Mouse (Mus musculus): Measurements from ENCODE around the gene Thbs2. TPM values are rescaled to one million over a fixed set of nuclear protein-coding genes. Genes with fewer than 3 reads are reported as not detected.

The Thbs2 gene
- polyA plus RNA-seq, 1 experiment from 2014 or later: 54.9 TPM

DNA sequence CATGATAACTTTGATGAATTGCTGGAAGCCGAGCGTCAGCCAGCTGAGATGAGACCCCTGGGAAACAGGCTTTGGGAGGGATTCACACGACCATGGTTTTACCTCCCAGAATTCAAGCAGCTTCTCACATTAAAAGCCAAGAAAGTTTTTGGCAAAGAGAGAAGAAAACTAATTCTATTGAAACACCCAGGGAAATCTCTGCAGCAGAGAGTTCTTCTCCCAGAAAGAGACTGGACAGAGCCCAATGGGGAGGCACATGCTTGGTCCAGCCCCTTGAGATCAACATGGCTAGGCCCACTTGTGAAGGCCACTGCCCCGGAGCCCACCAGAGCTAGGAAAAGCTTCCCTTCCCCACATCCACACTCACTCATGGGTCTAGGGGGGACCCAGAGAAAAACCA, 26.9 kb upstream of the Thbs2 start:
- no peaks in the 10 kb centered on the region for H3K9me3 ChIP-seq (replicated peaks; ENCODE audit: control insufficient read depth, low read length)
- no peaks in the 10 kb centered on the region for H3K27me3 ChIP-seq (ENCODE audit: control insufficient read depth, insufficient read depth, low read length)
- H3K9ac ChIP-seq (ENCODE audit: low read length): no peak overlapping the region
- H3K4me2 ChIP-seq (ENCODE audit: low read depth, low read length): no peak overlapping the region
- peak overlapping the region; percentile 60; the same call in 1 of the 2 replicates for H3K27ac ChIP-seq (ENCODE audit: low read length)
- H3K4me3 ChIP-seq (replicated peaks; ENCODE audit: low read length): no peak overlapping the region
- ATAC-seq (ENCODE audit: insufficient read depth, low FRiP score): no peak
- no peaks in the 10 kb centered on the region for H3K36me3 ChIP-seq (ENCODE audit: control insufficient read depth, insufficient read depth, low read length)
- no peaks in the 10 kb centered on the region for H3K4me1 ChIP-seq (ENCODE audit: control insufficient read depth, insufficient read depth, low read length)
- WGBS: 57% methylated on average over 4 of the region's 4 CpGs

DNA sequence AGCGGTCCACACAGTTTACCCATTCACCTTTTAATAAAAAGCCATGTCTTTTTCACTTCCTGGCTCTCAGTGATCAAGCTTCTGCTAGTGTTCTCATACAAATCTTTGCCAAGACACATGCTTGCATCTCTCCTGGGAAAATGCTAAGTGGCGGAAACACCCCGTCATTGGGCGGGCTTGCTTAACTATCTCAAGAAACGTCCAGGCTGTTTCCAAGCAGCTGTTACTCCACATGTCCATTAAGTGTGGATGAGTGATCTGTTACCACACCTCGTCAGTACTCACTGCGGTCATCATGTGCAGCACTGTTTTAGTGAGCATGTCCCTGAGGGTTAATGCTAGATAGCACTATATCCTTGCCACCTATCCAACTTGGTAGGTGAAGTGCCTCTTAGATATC, 26.2 kb upstream of the Thbs2 start:
- no peaks in the 10 kb centered on the region for H3K36me3 ChIP-seq (ENCODE audit: control insufficient read depth, insufficient read depth, low read length)
- no peak overlapping the region for H3K4me2 ChIP-seq (ENCODE audit: low read depth, low read length)
- H3K4me1 ChIP-seq (ENCODE audit: control insufficient read depth, insufficient read depth, low read length): no peaks in the 10 kb centered on the region
- H3K27ac ChIP-seq (ENCODE audit: low read length): no peak overlapping the region
- H3K9me3 ChIP-seq (replicated peaks; ENCODE audit: control insufficient read depth, low read length): no peaks in the 10 kb centered on the region
- no peak overlapping the region for H3K4me3 ChIP-seq (replicated peaks; ENCODE audit: low read length)
- H3K9ac ChIP-seq (ENCODE audit: low read length): no peak overlapping the region
- no peaks in the 10 kb centered on the region for H3K27me3 ChIP-seq (ENCODE audit: control insufficient read depth, insufficient read depth, low read length)
- 69% methylated on average over 7 of the region's 7 CpGs for WGBS
- no peak for ATAC-seq (ENCODE audit: insufficient read depth, low FRiP score)

DNA sequence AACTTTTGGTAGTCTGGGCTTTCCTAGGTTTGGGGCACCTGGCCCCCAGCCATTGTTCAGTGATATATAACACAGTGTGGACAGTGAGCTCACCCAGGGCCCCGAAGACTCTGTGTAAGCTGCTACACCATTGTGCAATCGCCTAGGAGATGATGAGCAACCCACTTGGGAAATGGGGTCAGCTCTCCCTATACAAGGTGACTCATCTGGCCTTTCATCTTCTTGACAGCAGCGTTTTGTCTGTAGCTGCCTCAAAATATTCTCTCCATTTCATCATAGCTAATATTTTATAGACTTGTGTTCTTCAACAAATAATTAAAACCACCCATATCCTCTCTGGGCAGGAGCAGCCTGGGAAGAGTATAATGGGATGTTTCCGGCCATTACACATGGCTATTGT, 24.8 kb upstream of the Thbs2 start:
- ATAC-seq (ENCODE audit: insufficient read depth, low FRiP score): no peak
- no peak overlapping the region for H3K4me2 ChIP-seq (ENCODE audit: low read depth, low read length)
- H3K9me3 ChIP-seq (replicated peaks; ENCODE audit: control insufficient read depth, low read length): no peaks in the 10 kb centered on the region
- H3K4me1 ChIP-seq (ENCODE audit: control insufficient read depth, insufficient read depth, low read length): no peaks in the 10 kb centered on the region
- H3K27ac ChIP-seq (ENCODE audit: low read length): no peak overlapping the region
- no peaks in the 10 kb centered on the region for H3K27me3 ChIP-seq (ENCODE audit: control insufficient read depth, insufficient read depth, low read length)
- H3K9ac ChIP-seq (ENCODE audit: low read length): no peak overlapping the region
- WGBS: 47% methylated on average over 4 of the region's 4 CpGs
- H3K4me3 ChIP-seq (replicated peaks; ENCODE audit: low read length): no peak overlapping the region
- no peaks in the 10 kb centered on the region for H3K36me3 ChIP-seq (ENCODE audit: control insufficient read depth, insufficient read depth, low read length)

DNA sequence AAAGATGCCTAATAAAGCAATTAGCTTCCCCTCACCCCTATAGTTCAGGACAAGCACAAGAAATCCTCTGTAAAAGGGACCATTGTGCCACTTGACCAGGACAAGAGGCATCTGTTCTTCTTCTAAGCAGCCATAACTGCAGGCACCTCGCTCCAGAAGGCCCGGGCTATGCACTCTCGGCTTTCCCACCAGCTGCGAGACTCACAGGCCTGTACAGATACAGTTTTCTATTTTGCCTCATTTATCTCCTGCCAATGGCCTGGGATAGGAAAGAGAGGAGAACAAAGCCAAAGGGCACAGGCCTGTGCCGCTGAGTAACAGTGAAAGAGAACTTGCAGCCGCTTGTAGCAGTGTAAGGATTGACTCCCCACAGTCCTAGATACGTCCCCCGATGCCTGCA, 20.7 kb upstream of the Thbs2 start:
- no peaks in the 10 kb centered on the region for H3K9me3 ChIP-seq (replicated peaks; ENCODE audit: control insufficient read depth, low read length)
- H3K27ac ChIP-seq (ENCODE audit: low read length): no peak overlapping the region
- H3K36me3 ChIP-seq (ENCODE audit: control insufficient read depth, insufficient read depth, low read length): no peaks in the 10 kb centered on the region
- H3K4me3 ChIP-seq (replicated peaks; ENCODE audit: low read length): no peak overlapping the region
- 62% methylated on average over 8 of the region's 8 CpGs for WGBS
- no peaks in the 10 kb centered on the region for H3K27me3 ChIP-seq (ENCODE audit: control insufficient read depth, insufficient read depth, low read length)
- H3K9ac ChIP-seq (ENCODE audit: low read length): no peak overlapping the region
- no peaks in the 10 kb centered on the region for H3K4me1 ChIP-seq (ENCODE audit: control insufficient read depth, insufficient read depth, low read length)
- H3K4me2 ChIP-seq (ENCODE audit: low read depth, low read length): no peak overlapping the region
- ATAC-seq (ENCODE audit: insufficient read depth, low FRiP score): no peak

DNA sequence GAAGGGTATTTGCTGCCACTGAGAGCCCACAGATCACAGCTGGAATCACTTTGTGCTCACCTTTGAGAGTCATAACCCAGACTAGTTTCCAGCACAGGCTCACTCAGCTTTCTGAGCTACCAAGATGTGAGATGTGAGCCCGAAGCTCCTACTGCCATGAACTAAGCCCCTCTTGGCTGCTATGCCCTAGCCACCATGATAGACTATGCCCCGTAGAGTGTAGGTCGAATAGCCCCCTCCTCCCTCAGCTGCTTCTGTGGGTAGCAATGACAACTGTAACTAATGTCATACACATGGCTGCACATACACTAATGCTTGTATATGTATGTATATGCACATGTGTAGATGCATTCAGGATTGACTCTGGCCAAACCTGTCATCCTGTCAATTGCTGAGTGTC, 20.3 kb upstream of the Thbs2 start:
- Histone ChIP-seq H3K9ac (ENCODE audit: low read length) (no peak overlapping the region), H3K27ac (ENCODE audit: low read length) (no peak overlapping the region), H3K27me3 (ENCODE audit: control insufficient read depth, insufficient read depth, low read length) (no peaks in the 10 kb centered on the region), H3K4me1 (ENCODE audit: control insufficient read depth, insufficient read depth, low read length) (no peaks in the 10 kb centered on the region), H3K4me2 (ENCODE audit: low read depth, low read length) (no peak overlapping the region), H3K4me3 (replicated peaks; ENCODE audit: low read length) (no peak overlapping the region), H3K36me3 (ENCODE audit: control insufficient read depth, insufficient read depth, low read length) (no peaks in the 10 kb centered on the region), H3K9me3 (replicated peaks; ENCODE audit: control insufficient read depth, low read length) (no peaks in the 10 kb centered on the region)
- ATAC-seq (ENCODE audit: insufficient read depth, low FRiP score): no peak
- WGBS: 74% methylated on average over 3 of the region's 3 CpGs

DNA sequence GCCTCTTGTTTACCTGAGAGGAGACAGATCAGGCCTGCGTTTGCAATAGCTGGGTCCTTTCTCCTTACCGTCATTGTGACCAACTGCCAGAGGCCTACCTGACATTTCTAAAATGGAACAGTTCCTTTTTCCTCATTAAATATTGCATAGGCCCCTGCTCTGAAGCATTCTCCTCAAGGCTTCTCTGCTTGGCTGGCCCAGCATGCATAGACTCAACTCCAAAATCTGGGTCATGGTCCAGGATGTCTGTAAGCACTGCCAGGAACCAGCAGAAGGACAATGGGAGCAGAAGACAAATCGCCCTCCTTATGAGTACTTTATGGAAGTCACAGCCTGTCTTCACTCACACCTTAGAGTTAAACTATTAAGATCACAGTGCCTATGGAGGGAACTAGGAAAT, 17.7 kb upstream of the Thbs2 start:
- Histone ChIP-seq H3K27me3 (ENCODE audit: control insufficient read depth, insufficient read depth, low read length) (no peaks in the 10 kb centered on the region), H3K9me3 (replicated peaks; ENCODE audit: control insufficient read depth, low read length) (no peaks in the 10 kb centered on the region), H3K27ac (ENCODE audit: low read length) (no peak overlapping the region), H3K9ac (ENCODE audit: low read length) (no peak overlapping the region), H3K4me2 (ENCODE audit: low read depth, low read length) (no peak overlapping the region), H3K4me3 (replicated peaks; ENCODE audit: low read length) (no peak overlapping the region), H3K36me3 (ENCODE audit: control insufficient read depth, insufficient read depth, low read length) (no peaks in the 10 kb centered on the region), H3K4me1 (ENCODE audit: control insufficient read depth, insufficient read depth, low read length) (no peaks in the 10 kb centered on the region)
- no peak for ATAC-seq (ENCODE audit: insufficient read depth, low FRiP score)
- WGBS: 74% methylated on average over 3 of the region's 3 CpGs

DNA sequence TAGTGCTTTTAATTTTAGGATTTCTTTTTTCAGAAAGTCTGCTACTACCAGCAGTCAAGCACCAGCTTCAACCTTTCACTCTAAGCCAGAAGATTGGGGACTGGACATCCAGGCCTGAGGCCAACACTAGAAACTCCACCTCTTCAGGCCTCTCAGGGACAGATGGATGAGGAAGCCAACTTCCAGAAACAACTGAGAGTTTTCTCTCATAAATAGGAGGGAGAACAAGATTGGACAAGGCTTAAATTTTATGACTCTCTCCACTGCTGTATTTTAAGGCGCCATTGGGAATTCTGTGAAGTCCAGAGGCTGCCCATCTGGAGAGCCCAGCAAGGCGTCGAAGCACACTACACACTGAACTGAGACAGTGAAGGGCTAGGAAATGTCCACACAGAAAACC, 17.0 kb upstream of the Thbs2 start:
- Histone ChIP-seq H3K9ac (ENCODE audit: low read length) (no peak overlapping the region), H3K9me3 (replicated peaks; ENCODE audit: control insufficient read depth, low read length) (no peaks in the 10 kb centered on the region), H3K4me3 (replicated peaks; ENCODE audit: low read length) (no peak overlapping the region), H3K27ac (ENCODE audit: low read length) (no peak overlapping the region), H3K27me3 (ENCODE audit: control insufficient read depth, insufficient read depth, low read length) (no peaks in the 10 kb centered on the region), H3K4me1 (ENCODE audit: control insufficient read depth, insufficient read depth, low read length) (no peaks in the 10 kb centered on the region), H3K4me2 (ENCODE audit: low read depth, low read length) (no peak overlapping the region), H3K36me3 (ENCODE audit: control insufficient read depth, insufficient read depth, low read length) (no peaks in the 10 kb centered on the region)
- ATAC-seq (ENCODE audit: insufficient read depth, low FRiP score): no peak
- 82% methylated on average over 3 of the region's 3 CpGs for WGBS

DNA sequence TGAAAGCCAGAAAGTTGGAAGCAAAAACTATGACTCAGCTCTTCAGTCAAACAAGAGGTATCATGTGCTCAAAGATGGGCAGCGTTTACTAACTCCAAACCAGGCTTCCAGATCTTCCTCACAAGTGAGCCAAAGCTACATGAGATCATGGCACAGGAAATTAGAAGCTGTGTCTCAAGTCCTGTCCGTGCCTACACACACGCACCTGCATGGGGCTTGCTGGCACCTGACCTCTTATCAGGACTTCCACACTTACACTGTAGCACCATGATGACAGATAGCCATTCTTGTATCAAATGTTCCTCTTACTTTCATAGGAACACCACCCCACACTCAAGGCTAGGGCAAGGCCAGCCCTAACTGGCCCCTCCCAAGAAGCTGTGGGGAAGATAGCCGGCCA, 12.0 kb upstream of the Thbs2 start:
- Histone ChIP-seq H3K9me3 (replicated peaks; ENCODE audit: control insufficient read depth, low read length) (no peaks in the 10 kb centered on the region), H3K9ac (ENCODE audit: low read length) (no peak overlapping the region), H3K36me3 (ENCODE audit: control insufficient read depth, insufficient read depth, low read length) (no peaks in the 10 kb centered on the region), H3K27ac (ENCODE audit: low read length) (no peak overlapping the region), H3K27me3 (ENCODE audit: control insufficient read depth, insufficient read depth, low read length) (no peaks in the 10 kb centered on the region), H3K4me1 (ENCODE audit: control insufficient read depth, insufficient read depth, low read length) (peaks cover 11% of the 10 kb centered on the region), H3K4me2 (ENCODE audit: low read depth, low read length) (no peak overlapping the region), H3K4me3 (replicated peaks; ENCODE audit: low read length) (no peak overlapping the region)
- WGBS: 92% methylated on average over 4 of the region's 4 CpGs
- ATAC-seq (ENCODE audit: insufficient read depth, low FRiP score): no peak

DNA sequence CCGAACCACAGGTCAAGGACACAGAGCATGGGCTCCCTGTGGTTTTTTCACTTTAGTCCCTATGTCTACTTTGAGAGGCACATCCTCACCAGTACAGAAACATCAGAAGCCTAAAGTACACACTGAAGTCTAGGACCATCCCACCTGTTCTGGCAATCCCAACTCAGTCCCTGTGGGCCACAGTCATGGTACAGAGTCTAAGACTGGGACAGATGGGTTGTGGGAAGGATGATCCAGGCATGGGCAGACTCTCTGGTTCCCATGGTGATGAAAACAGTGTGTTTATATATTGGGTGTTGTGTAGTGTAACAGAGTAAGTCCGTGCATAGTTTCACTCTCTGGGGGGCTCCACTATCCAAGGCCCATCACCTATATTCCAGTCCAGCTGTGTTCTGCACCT, 11.4 kb upstream of the Thbs2 start:
- Histone ChIP-seq H3K4me3 (replicated peaks; ENCODE audit: low read length) (no peak overlapping the region), H3K4me1 (ENCODE audit: control insufficient read depth, insufficient read depth, low read length) (peaks cover 11% of the 10 kb centered on the region), H3K4me2 (ENCODE audit: low read depth, low read length) (no peak overlapping the region), H3K27me3 (ENCODE audit: control insufficient read depth, insufficient read depth, low read length) (no peaks in the 10 kb centered on the region), H3K9me3 (replicated peaks; ENCODE audit: control insufficient read depth, low read length) (no peaks in the 10 kb centered on the region), H3K36me3 (ENCODE audit: control insufficient read depth, insufficient read depth, low read length) (no peaks in the 10 kb centered on the region), H3K27ac (ENCODE audit: low read length) (no peak overlapping the region), H3K9ac (ENCODE audit: low read length) (no peak overlapping the region)
- 77% methylated on average over 2 of the region's 2 CpGs for WGBS
- no peak for ATAC-seq (ENCODE audit: insufficient read depth, low FRiP score)

DNA sequence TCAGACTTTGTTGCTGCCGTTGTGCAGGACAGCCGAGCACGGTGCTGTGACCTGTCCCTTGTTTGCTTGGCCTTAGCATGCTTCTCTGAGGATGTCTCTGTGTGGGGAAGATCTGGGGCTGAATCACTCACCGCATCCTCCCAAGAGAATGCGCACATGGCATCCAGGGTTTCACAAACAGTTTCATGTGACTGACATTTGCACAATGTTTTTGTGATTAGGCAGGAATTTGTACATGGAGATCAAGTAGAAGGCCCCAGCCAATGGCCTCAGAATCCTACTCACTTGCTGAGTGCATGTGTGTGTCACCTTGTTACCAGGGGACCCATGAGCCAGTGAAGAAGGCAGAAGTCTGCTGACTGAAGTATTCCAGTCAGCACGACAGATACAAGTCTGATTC, 9.7 kb upstream of the Thbs2 start:
- ATAC-seq (ENCODE audit: insufficient read depth, low FRiP score): no peak
- Histone ChIP-seq H3K36me3 (ENCODE audit: control insufficient read depth, insufficient read depth, low read length) (no peaks in the 10 kb centered on the region), H3K4me2 (ENCODE audit: low read depth, low read length) (no peak overlapping the region), H3K9ac (ENCODE audit: low read length) (0 out of 2 replicates have a peak overlapping the region, but pooled peaks have one; percentile 8), H3K27ac (ENCODE audit: low read length) (no peak overlapping the region; the same call in 1 of the 2 replicates), H3K4me1 (ENCODE audit: control insufficient read depth, insufficient read depth, low read length) (peaks cover 11% of the 10 kb centered on the region), H3K4me3 (replicated peaks; ENCODE audit: low read length) (no peak overlapping the region), H3K9me3 (replicated peaks; ENCODE audit: control insufficient read depth, low read length) (no peaks in the 10 kb centered on the region), H3K27me3 (ENCODE audit: control insufficient read depth, insufficient read depth, low read length) (no peaks in the 10 kb centered on the region)
- WGBS: 65% methylated on average over 6 of the region's 6 CpGs
